Mouse (Mus musculus) retina, postnatal 7 days (tissue): ENCODE data around the gene Cemip2.

ENCODE experiments used
- DNase-seq: peaks from one replicate; pipeline ENCODE4 v3.0.0-alpha.2; 2012; ENCODE audit warnings: low read depth, low spot score

The Cemip2 gene

GRCm38 (mm10) chr19:21779106-21779505 lies 964 bp downstream of the Cemip2 start:
- no peak for DNase-seq

- DNase-seq = no peak
These were observed 2.5 kb downstream of the Cemip2 start for GRCm38 (mm10) chr19:21780663-21781062.

- DNase-seq = no peak
These were observed 3.1 kb downstream of the Cemip2 start for GRCm38 (mm10) chr19:21781066-21781786.

GRCm38 (mm10) chr19:21781787-21782432 lies 3.8 kb downstream of the Cemip2 start:
- DNase-seq = no peak

- no peak for DNase-seq
These were observed 5.6 kb downstream of the Cemip2 start for GRCm38 (mm10) chr19:21783717-21784116.

- DNase-seq = no peak
These were observed 6.4 kb downstream of the Cemip2 start for GRCm38 (mm10) chr19:21784331-21785131.

GRCm38 (mm10) chr19:21785132-21785528 lies 7.0 kb downstream of the Cemip2 start:
- no peak for DNase-seq

GRCm38 (mm10) chr19:21787004-21787480 lies 8.9 kb downstream of the Cemip2 start:
- DNase-seq = no peak

- no peak for DNase-seq
These were observed 10.9 kb downstream of the Cemip2 start for GRCm38 (mm10) chr19:21788999-21789398.

GRCm38 (mm10) chr19:21789676-21790075 lies 11.5 kb downstream of the Cemip2 start:
- no peak for DNase-seq

- no peak for DNase-seq
These were observed 13.2 kb downstream of the Cemip2 start for GRCm38 (mm10) chr19:21791386-21791785.

- DNase-seq = no peak
These were observed 13.7 kb downstream of the Cemip2 start for GRCm38 (mm10) chr19:21791826-21792225.

GRCm38 (mm10) chr19:21792587-21793175 lies 14.5 kb downstream of the Cemip2 start:
- DNase-seq = no peak

- DNase-seq = no peak
These were observed 16.4 kb downstream of the Cemip2 start for GRCm38 (mm10) chr19:21794569-21794968.

- no peak for DNase-seq
These were observed 18.2 kb downstream of the Cemip2 start for GRCm38 (mm10) chr19:21796333-21796732.

GRCm38 (mm10) chr19:21798700-21799099 lies 20.6 kb downstream of the Cemip2 start:
- DNase-seq = no peak

- DNase-seq = no peak
These were observed 21.6 kb downstream of the Cemip2 start for GRCm38 (mm10) chr19:21799410-21800373.

GRCm38 (mm10) chr19:21804488-21804887 lies 26.3 kb downstream of the Cemip2 start:
- DNase-seq = no peak

GRCm38 (mm10) chr19:21805305-21805704 lies 27.2 kb downstream of the Cemip2 start:
- DNase-seq = no peak

GRCm38 (mm10) chr19:21810135-21810534 lies 32.0 kb downstream of the Cemip2 start:
- DNase-seq = no peak

- no peak for DNase-seq
These were observed 35.4 kb downstream of the Cemip2 start for GRCm38 (mm10) chr19:21813560-21813959.
